Mouse (Mus musculus) adrenal gland, adult 2 months (tissue): ENCODE data around the gene 4933416C03Rik. TPM values are rescaled to one million over a fixed set of nuclear protein-coding genes. Genes with fewer than 3 reads are reported as not detected.

Source experiments
- DNase-seq: peaks from one replicate; pipeline ENCODE4 v3.0.0; 2021
- long read RNA-seq: library from polyadenylated mRNA; stranded (forward); transcript quantifications from one replicate; pipeline ENCODE4 v2.0.0, GENCODE M21; 2021
- polyA plus RNA-seq: library from polyadenylated mRNA; depleted of rRNA; stranded (reverse); fragments of >200 nt; gene quantifications from 2 replicates; pipeline ENCODE4 v1.2.3, GENCODE M21; 2012; rRNA removed
- total RNA-seq, 2 experiments: library from RNA; stranded (reverse); gene quantifications; 2 replicates each; pipeline ENCODE4 v1.2.3; 2021

Gene 4933416C03Rik
- total RNA-seq (not detected), polyA plus RNA-seq (not detected in 2 replicates)
- long read RNA-seq = 0 reads

- no peak for DNase-seq
Observed at GRCm38 (mm10) chr10:116113867-116114474, at the start of gene 4933416C03Rik. Gene 4933416C03Rik (minus strand): TSS chr10:116113917.

- no peak for DNase-seq
Observed at GRCm38 (mm10) chr10:116162338-116162737, 48.6 kb upstream of the 4933416C03Rik start.

GRCm38 (mm10) chr10:116156699-116157098 lies 43.0 kb upstream of the 4933416C03Rik start:
- DNase-seq = no peak

- no peak for DNase-seq
Observed at GRCm38 (mm10) chr10:116154707-116155106, 41.0 kb upstream of the 4933416C03Rik start.

- DNase-seq = no peak
Observed at GRCm38 (mm10) chr10:116146091-116146490, 32.4 kb upstream of the 4933416C03Rik start.

- no peak for DNase-seq
Observed at GRCm38 (mm10) chr10:116143684-116144083, 30.0 kb upstream of the 4933416C03Rik start.

GRCm38 (mm10) chr10:116140226-116140625 lies 26.5 kb upstream of the 4933416C03Rik start:
- DNase-seq = no peak

GRCm38 (mm10) chr10:116135187-116135586 lies 21.5 kb upstream of the 4933416C03Rik start:
- DNase-seq = no peak

GRCm38 (mm10) chr10:116132233-116132632 lies 18.5 kb upstream of the 4933416C03Rik start:
- no peak for DNase-seq

- no peak for DNase-seq
Observed at GRCm38 (mm10) chr10:116131223-116131622, 17.5 kb upstream of the 4933416C03Rik start.

- no peak for DNase-seq
Observed at GRCm38 (mm10) chr10:116130401-116130800, 16.7 kb upstream of the 4933416C03Rik start.

- DNase-seq = no peak
Observed at GRCm38 (mm10) chr10:116125364-116125763, 11.6 kb upstream of the 4933416C03Rik start.

GRCm38 (mm10) chr10:116123808-116124207 lies 10.1 kb upstream of the 4933416C03Rik start:
- DNase-seq = no peak

GRCm38 (mm10) chr10:116121463-116121862 lies 7.7 kb upstream of the 4933416C03Rik start:
- DNase-seq = no peak

GRCm38 (mm10) chr10:116117060-116117459 lies 3.3 kb upstream of the 4933416C03Rik start:
- DNase-seq = no peak

- no peak for DNase-seq
Observed at GRCm38 (mm10) chr10:116115881-116116677, 2.4 kb upstream of the 4933416C03Rik start.

GRCm38 (mm10) chr10:116112868-116113267 lies 849 bp downstream of the 4933416C03Rik start:
- DNase-seq = no peak

- no peak for DNase-seq
Observed at GRCm38 (mm10) chr10:116108730-116109129, 5.0 kb downstream of the 4933416C03Rik start.

- no peak for DNase-seq
Observed at GRCm38 (mm10) chr10:116108176-116108575, 5.5 kb downstream of the 4933416C03Rik start.

- no peak for DNase-seq
Observed at GRCm38 (mm10) chr10:116098470-116098869, 15.2 kb downstream of the 4933416C03Rik start.

GRCm38 (mm10) chr10:116096466-116096865 lies 17.3 kb downstream of the 4933416C03Rik start:
- DNase-seq = no peak

- DNase-seq = no peak
Observed at GRCm38 (mm10) chr10:116083965-116084364, 29.8 kb downstream of the 4933416C03Rik start.

- DNase-seq = no peak
Observed at GRCm38 (mm10) chr10:116080841-116081240, 32.9 kb downstream of the 4933416C03Rik start.
